Comparison of ENCODE assay signal across 15 mouse cellular contexts in genomic region chr14:100156639-100157038, GRCm38 (mm10).
"Had no signal": no experiment of that assay in that cellular context is flagged by ENCODE, and none has a peak within 500 bp of the region (broad histone marks: within the 10 kb centered on the region; RNA-seq: fewer than 3 reads in every experiment).

No protein-coding gene starts in this region.

- DNase-seq: kidney, adult 11 months; kidney, adult 9 months; kidney, postnatal 10 days; kidney, postnatal 4 days; liver; liver, embryonic 13.5 days; liver, postnatal 0 days; lung, postnatal 14 days; right cerebral cortex, adult 18-20 months; right cerebral cortex, postnatal 25 days; thymus, postnatal 36 days had no signal

- H3K4me2 ChIP-seq: limb, embryonic 12.5 days; liver, embryonic 13.5 days; lung, embryonic 15.5 days; neural tube, embryonic 15.5 days had no signal

- H3K36me3 ChIP-seq: limb, embryonic 12.5 days; liver, embryonic 13.5 days; lung, embryonic 15.5 days; neural tube, embryonic 15.5 days had no signal

- H3K27me3 ChIP-seq: limb, embryonic 12.5 days; liver, embryonic 13.5 days; lung, embryonic 15.5 days; neural tube, embryonic 15.5 days had no signal

- ATAC-seq: liver, postnatal 0 days had no signal

- H3K4me1 ChIP-seq: liver, embryonic 13.5 days; lung, embryonic 15.5 days; neural tube, embryonic 15.5 days had no signal

- H3K9ac ChIP-seq: limb, embryonic 12.5 days; liver, embryonic 13.5 days; liver, postnatal 0 days; lung, embryonic 15.5 days; neural tube, embryonic 15.5 days had no signal

- H3K4me3 ChIP-seq: limb, embryonic 12.5 days; liver, embryonic 13.5 days; lung, embryonic 15.5 days; myocyte; neural tube, embryonic 15.5 days had no signal

- H3K27ac ChIP-seq: limb, embryonic 12.5 days; liver, embryonic 13.5 days; lung, embryonic 15.5 days; neural tube, embryonic 15.5 days had no signal

- H3K9me3 ChIP-seq: limb, embryonic 12.5 days; liver, embryonic 13.5 days; lung, embryonic 15.5 days; neural tube, embryonic 15.5 days had no signal
